Mouse (Mus musculus) ES-E14 (cell line): ENCODE results near the gene Palmd. TPM values are rescaled to one million over a fixed set of nuclear protein-coding genes. Genes with fewer than 3 reads are reported as not detected.

Source experiments
- DNase-seq: peaks from one replicate; pipeline ENCODE4 v3.0.0-alpha.2; 2013; ENCODE audit warnings: low read depth, low spot score
- H3K27ac ChIP-seq: 2 replicates; pipeline ENCODE4 v1.5.1; 2012; ENCODE audit warnings: low read depth, mild to moderate bottlenecking, low read length, moderate library complexity, mixed read lengths; ENCODE audit not compliant: poor library complexity, insufficient read depth, severe bottlenecking
- H3K36me3 ChIP-seq: 2 replicates; pipeline ENCODE4 v1.6.1; 2012; ENCODE audit warnings: mild to moderate bottlenecking, low read length, moderate library complexity, mixed read lengths; ENCODE audit not compliant: control insufficient read depth, poor library complexity, insufficient read depth, severe bottlenecking
- H3K4me1 ChIP-seq, 2 experiments: fragments of 150-350 bp in 1 of 2; sonication (generic) in 1 of 2; 2 replicates each; pipeline ENCODE4 v1.6.1; 2012; ENCODE audit warnings: low read length in 2 of 2, mild to moderate bottlenecking in 1 of 2, mixed read lengths in 1 of 2; ENCODE audit not compliant: control insufficient read depth in 2 of 2, insufficient read depth in 2 of 2, poor library complexity in 1 of 2
- H3K4me3 ChIP-seq, 2 experiments: fragments of 150-350 bp in 1 of 2; sonication (generic) in 1 of 2; 2 replicates each; pipeline ENCODE4 v1.5.1; 2012; ENCODE audit warnings: low read length in 2 of 2, low read depth in 1 of 2, mild to moderate bottlenecking in 1 of 2, mixed read lengths in 1 of 2; ENCODE audit not compliant: insufficient read depth in 1 of 2, poor library complexity in 1 of 2, severe bottlenecking in 1 of 2
- H3K9ac ChIP-seq: 2 replicates; pipeline ENCODE4 v1.6.1; 2012; ENCODE audit warnings: low read depth, mild to moderate bottlenecking, low read length, mixed read lengths; ENCODE audit not compliant: poor library complexity, insufficient read depth, severe bottlenecking
- H3K9me3 ChIP-seq: fragments of 150-350 bp; sonication (generic); 2 replicates; pipeline ENCODE4 v1.6.1; 2012; ENCODE audit warnings: low read depth, mild to moderate bottlenecking, low read length; ENCODE audit not compliant: control insufficient read depth, insufficient read depth
- CHD2 ChIP-seq: IDR thresholded peaks from 2 replicates; pipeline ENCODE4 v1.6.1; 2014; ENCODE audit warnings: mild to moderate bottlenecking, low read depth, low read length, inconsistent platforms
- HCFC1 ChIP-seq: IDR thresholded peaks from 2 replicates; pipeline ENCODE4 v1.6.1; 2012; ENCODE audit warnings: low read length, inconsistent platforms, borderline replicate concordance; ENCODE audit not compliant: insufficient read depth
- MAFK ChIP-seq: IDR thresholded peaks from 2 replicates; pipeline ENCODE4 v1.6.1; 2014; ENCODE audit warnings: mild to moderate bottlenecking, low read depth, low read length, inconsistent platforms; ENCODE audit not compliant: insufficient read depth
- ZC3H11A ChIP-seq: IDR thresholded peaks from 2 replicates; pipeline ENCODE4 v1.6.1; 2012; ENCODE audit warnings: low read depth, mild to moderate bottlenecking, inconsistent platforms, low read length, borderline replicate concordance
- ZNF384 ChIP-seq: IDR thresholded peaks from 2 replicates; pipeline ENCODE4 v1.6.1; 2012; ENCODE audit warnings: low read depth, low read length, inconsistent platforms
- in situ Hi-C, 2 experiments: fragments of 600-800 bp; cut with MboI; formaldehyde crosslinking; loops; one replicate each; pipeline ENCODE4 v1.15.1; 2025; ENCODE audit warnings: low sequenced_read_pairs in 2 of 2, inconsistent platforms in 1 of 2; ENCODE audit not compliant: unreplicated experiment in 2 of 2
- total RNA-seq: library from RNA; depleted of rRNA; stranded (reverse); fragments of 300-350 nt; gene quantifications from 2 replicates; pipeline ENCODE4 v1.2.3, GENCODE M21; 2012

Gene Palmd
- total RNA-seq, 1 experiment: 0.09 TPM

- no peaks in the 10 kb centered on the region for H3K9me3 ChIP-seq
- peak; percentile 81; the same call in 1 of the 2 replicates for TF ChIP-seq ZC3H11A
- TF ChIP-seq MAFK: no peak
- no peak overlapping the region for H3K4me3 ChIP-seq
- H3K9ac ChIP-seq: no peak overlapping the region
- H3K27ac ChIP-seq: no peak overlapping the region
- DNase-seq: peak; percentile 43
- in situ Hi-C loops: loop anchor here (25.0 kb wide), 2 partner anchors 158 to 533 kb away; no protein-coding TSS in a partner anchor
- H3K4me1 ChIP-seq: peaks cover 0 to 4% of the 10 kb centered on the region in 2 experiments; a peak in 1 of 4 replicates
- H3K36me3 ChIP-seq: peaks cover 24% of the 10 kb centered on the region
Measured at GRCm38 (mm10) chr3:116904158-116904557, 64.6 kb downstream of the Palmd start.

GRCm38 (mm10) chr3:116892872-116893271 lies 75.9 kb downstream of the Palmd start:
- H3K27ac ChIP-seq: no peak overlapping the region
- H3K36me3 ChIP-seq: peaks cover 39% of the 10 kb centered on the region
- in situ Hi-C loops: no loop called here
- H3K4me1 ChIP-seq: no peaks in the 10 kb centered on the region
- no peak overlapping the region for H3K9ac ChIP-seq
- no peaks in the 10 kb centered on the region for H3K9me3 ChIP-seq
- no peak overlapping the region for H3K4me3 ChIP-seq
- DNase-seq: peak; percentile 26
- no peak for TF ChIP-seq MAFK
- TF ChIP-seq ZNF384: no peak
- no peak for TF ChIP-seq HCFC1
- no peak for TF ChIP-seq CHD2
- TF ChIP-seq ZC3H11A: no peak

- in situ Hi-C loops: no loop called here
- TF ChIP-seq MAFK: no peak
- H3K9me3 ChIP-seq: no peaks in the 10 kb centered on the region
- no peak for DNase-seq
- H3K4me1 ChIP-seq: no peaks in the 10 kb centered on the region
- peaks cover 36% of the 10 kb centered on the region for H3K36me3 ChIP-seq
- no peak overlapping the region for H3K9ac ChIP-seq
- H3K4me3 ChIP-seq: no peak overlapping the region
- H3K27ac ChIP-seq: no peak overlapping the region
Measured at GRCm38 (mm10) chr3:116892206-116892563, 76.6 kb downstream of the Palmd start.

- H3K9ac ChIP-seq: no peak overlapping the region
- H3K9me3 ChIP-seq: no peaks in the 10 kb centered on the region
- in situ Hi-C loops: no loop called here
- H3K4me1 ChIP-seq: no peaks in the 10 kb centered on the region
- TF ChIP-seq ZNF384 (no peak), HCFC1 (no peak), ZC3H11A (no peak), MAFK (no peak), CHD2 (no peak)
- no peak for DNase-seq
- H3K4me3 ChIP-seq: no peak overlapping the region
- H3K36me3 ChIP-seq: peaks cover 30% of the 10 kb centered on the region
- no peak overlapping the region for H3K27ac ChIP-seq
Measured at GRCm38 (mm10) chr3:116891436-116892205, 77.2 kb downstream of the Palmd start.

- Histone ChIP-seq H3K9me3 (no peaks in the 10 kb centered on the region), H3K27ac (no peak overlapping the region), H3K9ac (no peak overlapping the region), H3K4me1 (no peaks in the 10 kb centered on the region), H3K4me3 (no peak overlapping the region), H3K36me3 (peaks cover 30% of the 10 kb centered on the region)
- DNase-seq: no peak
- TF ChIP-seq CHD2 (no peak), HCFC1 (no peak), MAFK (no peak), ZNF384 (no peak), ZC3H11A (no peak)
- in situ Hi-C loops: no loop called here
Measured at GRCm38 (mm10) chr3:116890576-116890975, 78.2 kb downstream of the Palmd start.
